Mouse (Mus musculus) spleen, postnatal 10 days (tissue): ENCODE measurements around the gene Card19.

Source experiments
- DNase-seq, 2 experiments: peaks; one replicate each; pipeline ENCODE4 v3.0.0; 2021 to 2022; ENCODE audit warnings: low spot score in 2 of 2

Gene Card19

GRCm38 (mm10) chr13:49194811-49195210 lies 21.0 kb downstream of the Card19 start:
- DNase-seq = no peak

GRCm38 (mm10) chr13:49193650-49194049 lies 22.2 kb downstream of the Card19 start:
- DNase-seq = no peak

GRCm38 (mm10) chr13:49192156-49192855 lies 23.5 kb downstream of the Card19 start:
- no peak for DNase-seq

GRCm38 (mm10) chr13:49191673-49192035 lies 24.2 kb downstream of the Card19 start:
- no peak for DNase-seq

- DNase-seq = no peak
Observed at GRCm38 (mm10) chr13:49190876-49191672, 24.8 kb downstream of the Card19 start.

GRCm38 (mm10) chr13:49189970-49190870 lies 25.6 kb downstream of the Card19 start:
- DNase-seq = no peak

GRCm38 (mm10) chr13:49188966-49189360 lies 26.9 kb downstream of the Card19 start:
- DNase-seq = no peak

GRCm38 (mm10) chr13:49188219-49188965 lies 27.4 kb downstream of the Card19 start:
- no peak for DNase-seq

- peak; percentile 67 to 81 for DNase-seq
Observed at GRCm38 (mm10) chr13:49187288-49188218, 28.3 kb downstream of the Card19 start, which contains the start of gene Ninj1. Ninj1 (plus strand) TSS chr13:49187485.

- DNase-seq = no peak
Observed at GRCm38 (mm10) chr13:49186798-49187287, 29.0 kb downstream of the Card19 start.

GRCm38 (mm10) chr13:49183646-49184045 lies 32.2 kb downstream of the Card19 start:
- DNase-seq = no peak

- no peak for DNase-seq
Observed at GRCm38 (mm10) chr13:49183161-49183560, 32.7 kb downstream of the Card19 start.

- no peak for DNase-seq
Observed at GRCm38 (mm10) chr13:49181411-49181984, 34.3 kb downstream of the Card19 start.

- no peak for DNase-seq
Observed at GRCm38 (mm10) chr13:49180691-49181090, 35.1 kb downstream of the Card19 start.

- DNase-seq = no peak
Observed at GRCm38 (mm10) chr13:49180274-49180673, 35.6 kb downstream of the Card19 start.

- DNase-seq = no peak
Observed at GRCm38 (mm10) chr13:49178839-49179585, 36.8 kb downstream of the Card19 start.

- no peak for DNase-seq
Observed at GRCm38 (mm10) chr13:49175509-49175908, 40.3 kb downstream of the Card19 start.

- DNase-seq = peak; percentile 70 to 86
Observed at GRCm38 (mm10) chr13:49172971-49173596, 42.8 kb downstream of the Card19 start.
